Mouse (Mus musculus) embryonic facial prominence, embryonic 14.5 days (tissue): ENCODE data around the gene Slc24a2. TPM values are rescaled to one million over a fixed set of nuclear protein-coding genes. Genes with fewer than 3 reads are reported as not detected.

Experiments
- ATAC-seq: fragments of 200-750 bp; cut with Nextera tagmentation; 2 replicates; pipeline ENCODE4 v1.8.0; 2017; ENCODE audit warnings: low read depth, moderate number of reproducible peaks, moderate TSS enrichment
- DNase-seq: peaks from one replicate; pipeline ENCODE4 v3.0.0-alpha.2; 2015; ENCODE audit warnings: low spot score
- H3K27ac ChIP-seq: fragments of 300-500 bp; sonication (generic); replicated peaks from 2 replicates; pipeline ENCODE4 v1.5.1; 2014; ENCODE audit warnings: low read depth, mild to moderate bottlenecking, low read length, moderate library complexity
- H3K27me3 ChIP-seq: fragments of 300-500 bp; sonication (generic); replicated peaks from 2 replicates; pipeline ENCODE4 v1.6.1; 2014; ENCODE audit warnings: low read length; ENCODE audit not compliant: control insufficient read depth, insufficient read depth
- H3K36me3 ChIP-seq: fragments of 300-500 bp; sonication (generic); 2 replicates; pipeline ENCODE4 v1.6.1; 2014; ENCODE audit warnings: low read length, mixed read lengths; ENCODE audit not compliant: control insufficient read depth, insufficient read depth
- H3K4me1 ChIP-seq: fragments of 300-500 bp; sonication (generic); 2 replicates; pipeline ENCODE4 v1.6.1; 2014; ENCODE audit warnings: antibody characterized with exemption, low read length; ENCODE audit not compliant: control insufficient read depth, insufficient read depth
- H3K4me2 ChIP-seq: fragments of 300-500 bp; sonication (generic); 2 replicates; pipeline ENCODE4 v1.6.1; 2014; ENCODE audit warnings: low read depth, mild to moderate bottlenecking, low read length, moderate library complexity, mixed read lengths
- H3K4me3 ChIP-seq: fragments of 300-500 bp; sonication (generic); 2 replicates; pipeline ENCODE4 v1.5.1; 2014; ENCODE audit warnings: low read depth, mild to moderate bottlenecking, low read length
- H3K9ac ChIP-seq: fragments of 300-500 bp; sonication (generic); 2 replicates; pipeline ENCODE4 v1.6.1; 2014; ENCODE audit warnings: low read depth, mild to moderate bottlenecking, low read length, moderate library complexity, mixed read lengths
- H3K9me3 ChIP-seq: fragments of 300-500 bp; sonication (generic); 2 replicates; pipeline ENCODE4 v1.6.1; 2016; ENCODE audit warnings: low read length; ENCODE audit not compliant: control insufficient read depth
- WGBS: fragments of 180-500 bp; shearing (Covaris S2); extraction: QIAGEN DNeasy Blood & Tissue Kit; methylation state at CpG from one replicate; pipeline ENCODE4 v1.1.7; 2014; 5-methylcytosine and 5-hydroxymethylcytosine counted together
- polyA plus RNA-seq: library from polyadenylated mRNA; unstranded; fragments of >200 nt; fragmentation: Nextera tagmentation; extraction: Ambion mirVana; gene quantifications from 2 replicates; pipeline ENCODE4 v1.2.1, GENCODE M21; 2014

Gene Slc24a2
- polyA plus RNA-seq, 1 experiment from 2014 or later = 0.67 TPM

GRCm38 (mm10) chr4:87141590-87142365, 88.5 kb downstream of the Slc24a2 start:
- no peaks in the 10 kb centered on the region for H3K27me3 ChIP-seq
- H3K27ac ChIP-seq = no peak overlapping the region
- H3K9me3 ChIP-seq = no peaks in the 10 kb centered on the region
- no peak overlapping the region for H3K4me3 ChIP-seq
- ATAC-seq (no peak), DNase-seq (peak; percentile 31)
- 72% methylated on average over 12 of the region's 12 CpGs for WGBS
- H3K9ac ChIP-seq = no peak overlapping the region
- no peak overlapping the region for H3K4me2 ChIP-seq
- no peaks in the 10 kb centered on the region for H3K36me3 ChIP-seq
- H3K4me1 ChIP-seq = peaks cover 9% of the 10 kb centered on the region; the same call in 1 of the 2 replicates

GRCm38 (mm10) chr4:87140901-87141300, 89.4 kb downstream of the Slc24a2 start:
- Histone ChIP-seq H3K4me2 (no peak overlapping the region), H3K9me3 (no peaks in the 10 kb centered on the region), H3K4me1 (peaks cover 9% of the 10 kb centered on the region; the same call in 1 of the 2 replicates), H3K9ac (no peak overlapping the region), H3K27me3 (no peaks in the 10 kb centered on the region), H3K4me3 (no peak overlapping the region), H3K27ac (no peak overlapping the region), H3K36me3 (no peaks in the 10 kb centered on the region)
- 60% methylated on average over 3 of the region's 3 CpGs for WGBS
- DNase-seq (peak; percentile 44), ATAC-seq (peak; percentile 50; the same call in 1 of the 2 replicates)

- 60% methylated on average over 5 of the region's 5 CpGs for WGBS
- no peak for ATAC-seq
- H3K27me3 ChIP-seq = no peaks in the 10 kb centered on the region
- no peak overlapping the region for H3K27ac ChIP-seq
- no peak overlapping the region for H3K9ac ChIP-seq
- no peaks in the 10 kb centered on the region for H3K36me3 ChIP-seq
- H3K9me3 ChIP-seq = no peaks in the 10 kb centered on the region
- no peak for DNase-seq
- H3K4me2 ChIP-seq = no peak overlapping the region
- H3K4me1 ChIP-seq = no peaks in the 10 kb centered on the region
- H3K4me3 ChIP-seq = no peak overlapping the region
Observed at GRCm38 (mm10) chr4:87132525-87132924, 97.8 kb downstream of the Slc24a2 start.

GRCm38 (mm10) chr4:87126756-87127155, 103.5 kb downstream of the Slc24a2 start:
- Histone ChIP-seq H3K4me3 (no peak overlapping the region), H3K9me3 (no peaks in the 10 kb centered on the region), H3K4me1 (no peaks in the 10 kb centered on the region), H3K27ac (no peak overlapping the region), H3K9ac (no peak overlapping the region), H3K27me3 (no peaks in the 10 kb centered on the region), H3K36me3 (no peaks in the 10 kb centered on the region), H3K4me2 (no peak overlapping the region)
- ATAC-seq = no peak
- 79% methylated on average over 4 of the region's 4 CpGs for whole genome bisulfite sequencing
- no peak for DNase-seq

GRCm38 (mm10) chr4:87119758-87120157, 110.5 kb downstream of the Slc24a2 start:
- WGBS = 31% methylated on average over 4 of the region's 4 CpGs
- Histone ChIP-seq H3K4me1 (0 out of 2 replicates have a peak, but pooled peaks cover 2% of the 10 kb centered on the region), H3K9ac (no peak overlapping the region), H3K4me2 (no peak overlapping the region), H3K4me3 (no peak overlapping the region), H3K9me3 (no peaks in the 10 kb centered on the region), H3K27me3 (no peaks in the 10 kb centered on the region), H3K27ac (no peak overlapping the region), H3K36me3 (no peaks in the 10 kb centered on the region)
- ATAC-seq (no peak), DNase-seq (no peak)

GRCm38 (mm10) chr4:87115726-87116125, 114.6 kb downstream of the Slc24a2 start:
- no peak overlapping the region for H3K9ac ChIP-seq
- H3K36me3 ChIP-seq = no peaks in the 10 kb centered on the region
- no peak overlapping the region for H3K4me2 ChIP-seq
- 0 out of 2 replicates have a peak, but pooled peaks cover 2% of the 10 kb centered on the region for H3K4me1 ChIP-seq
- WGBS = 51% methylated on average over 4 of the region's 4 CpGs
- H3K4me3 ChIP-seq = no peak overlapping the region
- DNase-seq (peak; percentile 21), ATAC-seq (no peak)
- H3K9me3 ChIP-seq = no peaks in the 10 kb centered on the region
- no peak overlapping the region for H3K27ac ChIP-seq
- no peaks in the 10 kb centered on the region for H3K27me3 ChIP-seq

- Histone ChIP-seq H3K9me3 (no peaks in the 10 kb centered on the region), H3K9ac (no peak overlapping the region), H3K27ac (no peak overlapping the region), H3K27me3 (no peaks in the 10 kb centered on the region), H3K36me3 (no peaks in the 10 kb centered on the region), H3K4me3 (no peak overlapping the region), H3K4me2 (no peak overlapping the region), H3K4me1 (no peaks in the 10 kb centered on the region)
- 84% methylated on average over 8 of the region's 8 CpGs for WGBS
- ATAC-seq = no peak
- DNase-seq = no peak
Observed at GRCm38 (mm10) chr4:87109331-87110059, 120.8 kb downstream of the Slc24a2 start.

GRCm38 (mm10) chr4:87100936-87101335, 129.3 kb downstream of the Slc24a2 start:
- DNase-seq = no peak
- Histone ChIP-seq H3K4me2 (no peak overlapping the region), H3K27ac (no peak overlapping the region), H3K27me3 (no peaks in the 10 kb centered on the region), H3K4me1 (no peaks in the 10 kb centered on the region), H3K9me3 (no peaks in the 10 kb centered on the region), H3K36me3 (no peaks in the 10 kb centered on the region), H3K4me3 (no peak overlapping the region), H3K9ac (no peak overlapping the region)
- 54% methylated on average over 3 of the region's 5 CpGs for WGBS
- ATAC-seq = no peak
